Mouse (Mus musculus): ENCODE results near the gene Traf1. TPM values are rescaled to one million over a fixed set of nuclear protein-coding genes. Genes with fewer than 3 reads are reported as not detected.

Gene Traf1
- 6.5 and 9.4 TPM in 2 replicates for polyA plus RNA-seq (2012; rRNA removed)

GRCm38 (mm10) chr2:34961481-34962036 lies at the start of gene Traf1:
Traf1 (minus strand) TSS chr2:34961772.
- TF ChIP-seq CTCF (IDR thresholded peaks at IDR 0.05; ENCODE audit: control insufficient read depth, insufficient read depth, insufficient replicate concordance, low read depth, low read length) (no peak), POLR2A (IDR thresholded peaks at IDR 0.05; ENCODE audit: control insufficient read depth, low read depth, low read length) (no peak)
- H3K27me3 ChIP-seq (ENCODE audit: control insufficient read depth, insufficient read depth, low read length) = no peaks in the 10 kb centered on the region
- peaks cover 18% of the 10 kb centered on the region for H3K4me1 ChIP-seq (ENCODE audit: control insufficient read depth, insufficient read depth, low read length)
- H3K27ac ChIP-seq (ENCODE audit: control insufficient read depth, insufficient read depth, low read depth, low read length) = no peak within 1 kb of the TSS
- no peak within 1 kb of the TSS for H3K4me3 ChIP-seq (ENCODE audit: control insufficient read depth, low read depth, low read length)
- H3K36me3 ChIP-seq (ENCODE audit: control insufficient read depth, insufficient read depth, low read length) = no peaks in the 10 kb centered on the region

- Histone ChIP-seq H3K36me3 (ENCODE audit: control insufficient read depth, insufficient read depth, low read length) (no peaks in the 10 kb centered on the region), H3K4me3 (ENCODE audit: control insufficient read depth, low read depth, low read length) (no peak overlapping the region), H3K4me1 (ENCODE audit: control insufficient read depth, insufficient read depth, low read length) (no peaks in the 10 kb centered on the region), H3K27me3 (ENCODE audit: control insufficient read depth, insufficient read depth, low read length) (no peaks in the 10 kb centered on the region), H3K27ac (ENCODE audit: control insufficient read depth, insufficient read depth, low read depth, low read length) (no peak overlapping the region)
- TF ChIP-seq POLR2A (IDR thresholded peaks at IDR 0.05; ENCODE audit: control insufficient read depth, low read depth, low read length) (no peak), CTCF (IDR thresholded peaks at IDR 0.05; ENCODE audit: control insufficient read depth, insufficient read depth, insufficient replicate concordance, low read depth, low read length) (no peak)
These were observed 37.4 kb upstream of the Traf1 start for GRCm38 (mm10) chr2:34998956-34999355.

- TF ChIP-seq CTCF (IDR thresholded peaks at IDR 0.05; ENCODE audit: control insufficient read depth, insufficient read depth, insufficient replicate concordance, low read depth, low read length) (no peak), POLR2A (IDR thresholded peaks at IDR 0.05; ENCODE audit: control insufficient read depth, low read depth, low read length) (no peak)
- no peaks in the 10 kb centered on the region for H3K36me3 ChIP-seq (ENCODE audit: control insufficient read depth, insufficient read depth, low read length)
- H3K27ac ChIP-seq (ENCODE audit: control insufficient read depth, insufficient read depth, low read depth, low read length) = no peak overlapping the region
- peaks cover 2% of the 10 kb centered on the region; the same call in 1 of the 2 replicates for H3K4me1 ChIP-seq (ENCODE audit: control insufficient read depth, insufficient read depth, low read length)
- H3K4me3 ChIP-seq (ENCODE audit: control insufficient read depth, low read depth, low read length) = no peak overlapping the region
- H3K27me3 ChIP-seq (ENCODE audit: control insufficient read depth, insufficient read depth, low read length) = no peaks in the 10 kb centered on the region
These were observed 34.9 kb upstream of the Traf1 start for GRCm38 (mm10) chr2:34996506-34996905.

GRCm38 (mm10) chr2:34993696-34994356 lies 32.3 kb upstream of the Traf1 start:
- Histone ChIP-seq H3K4me1 (ENCODE audit: control insufficient read depth, insufficient read depth, low read length) (peaks cover 2% of the 10 kb centered on the region; the same call in 1 of the 2 replicates), H3K27ac (ENCODE audit: control insufficient read depth, insufficient read depth, low read depth, low read length) (no peak overlapping the region), H3K36me3 (ENCODE audit: control insufficient read depth, insufficient read depth, low read length) (no peaks in the 10 kb centered on the region), H3K27me3 (ENCODE audit: control insufficient read depth, insufficient read depth, low read length) (no peaks in the 10 kb centered on the region), H3K4me3 (ENCODE audit: control insufficient read depth, low read depth, low read length) (no peak overlapping the region)
- TF ChIP-seq CTCF (IDR thresholded peaks at IDR 0.05; ENCODE audit: control insufficient read depth, insufficient read depth, insufficient replicate concordance, low read depth, low read length) = no peak
- no peak for TF ChIP-seq POLR2A (IDR thresholded peaks at IDR 0.05; ENCODE audit: control insufficient read depth, low read depth, low read length)

GRCm38 (mm10) chr2:34992729-34993695 lies 31.4 kb upstream of the Traf1 start:
- no peak overlapping the region for H3K27ac ChIP-seq (ENCODE audit: control insufficient read depth, insufficient read depth, low read depth, low read length)
- H3K4me3 ChIP-seq (ENCODE audit: control insufficient read depth, low read depth, low read length) = no peak overlapping the region
- no peak for TF ChIP-seq POLR2A (IDR thresholded peaks at IDR 0.05; ENCODE audit: control insufficient read depth, low read depth, low read length)
- no peak for TF ChIP-seq CTCF (IDR thresholded peaks at IDR 0.05; ENCODE audit: control insufficient read depth, insufficient read depth, insufficient replicate concordance, low read depth, low read length)

GRCm38 (mm10) chr2:34991966-34992365 lies 30.4 kb upstream of the Traf1 start:
- no peaks in the 10 kb centered on the region for H3K27me3 ChIP-seq (ENCODE audit: control insufficient read depth, insufficient read depth, low read length)
- H3K27ac ChIP-seq (ENCODE audit: control insufficient read depth, insufficient read depth, low read depth, low read length) = no peak overlapping the region
- peaks cover 2% of the 10 kb centered on the region; the same call in 1 of the 2 replicates for H3K4me1 ChIP-seq (ENCODE audit: control insufficient read depth, insufficient read depth, low read length)
- no peaks in the 10 kb centered on the region for H3K36me3 ChIP-seq (ENCODE audit: control insufficient read depth, insufficient read depth, low read length)
- H3K4me3 ChIP-seq (ENCODE audit: control insufficient read depth, low read depth, low read length) = no peak overlapping the region
- no peak for TF ChIP-seq POLR2A (IDR thresholded peaks at IDR 0.05; ENCODE audit: control insufficient read depth, low read depth, low read length)

More at GRCm38 (mm10) chr2:34992729-34993695, 31.4 kb upstream of the Traf1 start:
- H3K36me3 ChIP-seq (ENCODE audit: control insufficient read depth, insufficient read depth, low read length) = no peaks in the 10 kb centered on the region
- H3K4me1 ChIP-seq (ENCODE audit: control insufficient read depth, insufficient read depth, low read length) = peaks cover 2% of the 10 kb centered on the region; the same call in 1 of the 2 replicates
- no peaks in the 10 kb centered on the region for H3K27me3 ChIP-seq (ENCODE audit: control insufficient read depth, insufficient read depth, low read length)

- peaks cover 2% of the 10 kb centered on the region; the same call in 1 of the 2 replicates for H3K4me1 ChIP-seq (ENCODE audit: control insufficient read depth, insufficient read depth, low read length)
- H3K27me3 ChIP-seq (ENCODE audit: control insufficient read depth, insufficient read depth, low read length) = no peaks in the 10 kb centered on the region
- no peak overlapping the region for H3K27ac ChIP-seq (ENCODE audit: control insufficient read depth, insufficient read depth, low read depth, low read length)
- no peak for TF ChIP-seq CTCF (IDR thresholded peaks at IDR 0.05; ENCODE audit: control insufficient read depth, insufficient read depth, insufficient replicate concordance, low read depth, low read length)
- no peaks in the 10 kb centered on the region for H3K36me3 ChIP-seq (ENCODE audit: control insufficient read depth, insufficient read depth, low read length)
- no peak overlapping the region for H3K4me3 ChIP-seq (ENCODE audit: control insufficient read depth, low read depth, low read length)
These were observed 28.2 kb upstream of the Traf1 start for GRCm38 (mm10) chr2:34989749-34990148.
